Mouse (Mus musculus) gastrocnemius, adult 2 months (tissue): ENCODE data around the gene Atxn1. TPM values are rescaled to one million over a fixed set of nuclear protein-coding genes. Genes with fewer than 3 reads are reported as not detected.
A peak's percentile ranks its signal among the peaks of the same experiment; 100 is the strongest.

Experiments
- DNase-seq: peaks from one replicate; pipeline ENCODE4 v3.0.0; 2022
- H3K27ac ChIP-seq: fragments of 200-600 bp; 2 replicates; pipeline ENCODE4 v1.8.1; 2022; ENCODE audit warnings: mild to moderate bottlenecking
- H3K4me3 ChIP-seq: fragments of 200-600 bp; 2 replicates; pipeline ENCODE4 v1.8.1; 2022; ENCODE audit warnings: mild to moderate bottlenecking, moderate library complexity
- CTCF ChIP-seq: fragments of 200-600 bp; IDR thresholded peaks from 2 replicates; pipeline ENCODE4 v1.8.1; 2022; ENCODE audit warnings: antibody characterized with exemption, mild to moderate bottlenecking, moderate library complexity
- intact Hi-C: fragments of 180-260 bp; cut with DNase I; formaldehyde crosslinking; loops from one replicate; pipeline ENCODE4 v1.15.1; 2025
- total RNA-seq, 2 experiments: library from RNA; stranded (reverse); gene quantifications; 2 replicates each; pipeline ENCODE4 v1.2.3; 2021

Gene Atxn1
- total RNA-seq, 2 experiments from 2014 or later = 40.4 to 56.3 TPM

DNA sequence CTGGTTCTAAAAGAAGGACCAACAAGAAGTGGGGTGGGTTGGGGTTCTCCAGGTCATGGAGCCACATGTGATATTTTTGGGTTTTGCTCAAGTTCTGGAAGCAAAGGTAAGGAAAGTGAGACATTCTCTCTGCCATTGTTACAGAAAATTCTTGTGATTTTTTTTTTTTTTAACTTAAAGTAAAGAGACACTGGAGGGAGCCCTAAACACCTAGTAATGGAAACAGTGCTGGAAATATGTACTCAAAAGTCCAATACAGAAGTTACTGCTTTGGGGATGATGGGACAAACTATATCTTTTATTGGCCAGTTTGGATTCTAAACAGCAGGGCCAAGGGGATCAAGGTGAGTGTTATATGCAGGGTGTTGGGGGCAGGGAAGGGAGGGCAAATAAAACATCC lies 330.9 kb downstream of the Atxn1 start:
- no peak for DNase-seq
- Histone ChIP-seq H3K4me3 (no peak overlapping the region), H3K27ac (no peak overlapping the region)
- no peak for TF ChIP-seq CTCF
- intact Hi-C loops = loop anchor here (5.0 kb wide), 2 partner anchors 343 to 528 kb away; no protein-coding TSS in a partner anchor

GRCm38 (mm10) chr13:45632133-45632532 lies 332.7 kb downstream of the Atxn1 start:
- peak; percentile 76 for TF ChIP-seq CTCF
- no peak for DNase-seq
- Histone ChIP-seq H3K27ac (no peak overlapping the region), H3K4me3 (no peak overlapping the region)
- intact Hi-C loops = loop anchor here (5.0 kb wide), 2 partner anchors 345 to 530 kb away; no protein-coding TSS in a partner anchor

GRCm38 (mm10) chr13:45630518-45631290 lies 334.1 kb downstream of the Atxn1 start:
- Histone ChIP-seq H3K4me3 (no peak overlapping the region), H3K27ac (no peak overlapping the region)
- no peak for DNase-seq
- no peak for TF ChIP-seq CTCF
- intact Hi-C loops = loop anchor here (5.0 kb wide), 2 partner anchors 347 to 532 kb away; no protein-coding TSS in a partner anchor

GRCm38 (mm10) chr13:45629750-45630149 lies 335.1 kb downstream of the Atxn1 start:
- intact Hi-C loops = loop anchor here (5.0 kb wide), 2 partner anchors 348 to 533 kb away; no protein-coding TSS in a partner anchor
- DNase-seq = no peak
- no peak for TF ChIP-seq CTCF
- H3K27ac ChIP-seq = no peak overlapping the region
- H3K4me3 ChIP-seq = no peak overlapping the region

- H3K4me3 ChIP-seq = no peak overlapping the region
- intact Hi-C loops = no loop called here
- TF ChIP-seq CTCF = no peak
- DNase-seq = no peak
- no peak overlapping the region for H3K27ac ChIP-seq
Measured at GRCm38 (mm10) chr13:45628341-45628740, 336.5 kb downstream of the Atxn1 start.

DNA sequence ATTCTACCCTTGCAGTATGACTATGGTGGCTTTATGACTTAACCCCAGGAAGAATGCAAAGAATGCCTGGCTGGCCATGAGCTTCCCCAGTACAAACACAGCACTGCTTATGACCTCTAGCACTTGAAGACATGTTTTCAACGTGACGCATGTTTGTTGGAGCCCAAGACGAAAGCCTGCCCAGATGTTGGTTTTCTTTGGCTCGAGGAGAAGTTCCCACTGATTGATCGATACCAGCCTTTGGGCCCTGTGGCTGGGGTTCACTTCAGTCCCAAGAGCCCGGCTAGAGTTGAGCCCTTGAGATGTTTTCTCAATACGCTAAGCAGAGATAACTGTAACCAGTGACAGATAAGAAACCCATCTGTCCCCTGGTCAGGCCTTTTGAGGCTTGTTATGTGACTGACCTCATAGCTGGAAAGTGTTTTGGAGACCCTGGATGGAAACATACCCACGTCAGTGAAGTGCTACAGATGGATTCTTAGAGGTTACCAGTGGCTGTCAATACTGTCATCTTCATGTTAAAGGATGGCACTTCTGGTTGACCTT lies 337.5 kb downstream of the Atxn1 start:
- no peak for DNase-seq
- Histone ChIP-seq H3K4me3 (no peak overlapping the region), H3K27ac (no peak overlapping the region)
- intact Hi-C loops = no loop called here
- TF ChIP-seq CTCF = no peak

DNA sequence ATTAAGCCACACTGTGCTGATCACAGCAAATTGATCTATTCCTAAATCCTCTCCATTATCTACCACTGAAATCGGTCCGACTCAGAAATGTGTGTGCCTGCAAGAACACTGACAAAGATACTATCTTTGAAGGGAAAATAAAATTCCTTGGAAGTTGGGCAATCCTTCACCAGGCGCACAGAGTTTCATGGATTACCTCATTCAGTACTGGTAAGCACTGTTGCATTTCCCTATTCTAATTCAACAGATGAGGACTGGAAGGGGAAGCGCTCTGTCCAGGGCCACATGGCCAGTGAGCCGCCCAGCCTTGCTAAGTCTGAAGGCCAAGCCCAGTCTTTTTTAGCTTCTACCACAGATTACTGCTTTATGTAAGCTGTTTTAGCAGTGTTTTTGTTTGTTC lies 339.1 kb downstream of the Atxn1 start:
- intact Hi-C loops = no loop called here
- no peak for DNase-seq
- Histone ChIP-seq H3K27ac (no peak overlapping the region), H3K4me3 (no peak overlapping the region)
- TF ChIP-seq CTCF = no peak

DNA sequence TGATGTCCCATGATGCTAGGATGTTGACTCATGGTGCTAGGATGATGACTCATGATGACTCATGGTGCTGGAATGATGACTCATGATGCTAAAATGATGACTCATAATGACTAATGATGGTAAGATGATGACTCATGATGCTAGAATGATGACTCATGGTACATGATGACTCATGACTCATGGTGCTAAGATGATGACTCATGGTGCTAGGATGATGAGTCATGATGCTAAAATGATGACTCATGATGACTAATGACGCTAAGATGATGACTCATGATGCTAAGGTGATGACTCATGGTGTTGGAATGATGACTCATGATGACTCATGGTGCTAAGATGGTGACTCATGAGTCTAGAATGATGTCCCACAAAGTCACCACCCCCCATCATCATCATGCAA lies 341.0 kb downstream of the Atxn1 start:
- H3K27ac ChIP-seq = no peak overlapping the region
- H3K4me3 ChIP-seq = no peak overlapping the region
- DNase-seq = no peak
- intact Hi-C loops = no loop called here
- no peak for TF ChIP-seq CTCF

DNA sequence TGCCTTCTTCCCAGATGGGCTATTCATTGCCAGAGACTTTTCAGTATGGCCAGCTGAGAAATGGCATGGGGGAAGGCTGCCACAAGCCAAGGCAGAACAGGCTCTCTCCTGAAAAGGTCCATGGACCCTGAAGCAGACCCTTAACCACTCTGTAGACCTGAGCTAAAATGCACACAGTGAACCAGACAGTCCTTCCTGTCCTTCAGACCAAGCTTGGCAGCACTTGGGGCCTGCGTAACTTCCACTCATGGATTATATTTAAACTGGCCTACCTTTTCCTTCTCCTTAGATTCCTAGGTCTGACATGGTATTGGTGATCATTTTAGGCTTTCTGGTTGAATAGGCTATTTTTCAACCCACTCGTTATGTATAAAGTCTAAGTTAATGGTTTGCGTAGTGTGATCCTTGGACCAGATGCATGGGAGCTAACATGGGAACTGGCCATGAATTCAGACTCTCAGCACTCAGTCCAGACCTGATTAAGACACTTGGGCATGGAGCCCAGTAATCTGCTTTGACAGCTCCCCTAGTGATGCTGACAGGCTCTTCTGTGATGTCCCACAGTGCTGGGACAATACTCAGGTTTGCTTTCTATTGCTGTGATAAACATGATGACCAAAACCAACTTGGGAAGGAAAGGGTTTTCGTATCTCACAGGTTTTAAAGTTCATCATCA lies 341.8 kb downstream of the Atxn1 start:
- no peak for DNase-seq
- intact Hi-C loops = no loop called here
- Histone ChIP-seq H3K27ac (0 out of 2 replicates have a peak overlapping the region, but pooled peaks have one; percentile 9), H3K4me3 (no peak overlapping the region)
- TF ChIP-seq CTCF = no peak

DNA sequence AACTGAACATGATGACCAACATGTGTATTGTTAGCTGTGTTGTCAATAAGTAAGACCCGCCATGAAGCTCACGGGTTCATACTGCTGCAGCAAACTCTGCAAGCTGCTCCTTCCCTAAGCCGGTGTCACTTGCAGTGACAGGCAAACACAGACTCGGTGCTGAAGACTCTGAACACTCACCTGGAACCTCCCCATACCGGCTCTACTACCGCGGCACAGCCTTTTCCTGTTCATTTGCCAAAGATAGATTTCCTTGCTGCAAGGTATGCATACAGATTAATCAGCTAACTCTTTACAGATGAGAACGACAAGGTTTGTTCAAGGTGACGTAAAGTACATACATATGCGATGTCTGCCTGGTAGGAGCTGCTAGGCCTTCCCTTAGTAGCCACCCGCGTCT lies 344.1 kb downstream of the Atxn1 start:
- intact Hi-C loops = no loop called here
- Histone ChIP-seq H3K27ac (no peak overlapping the region), H3K4me3 (no peak overlapping the region)
- TF ChIP-seq CTCF = no peak
- no peak for DNase-seq

DNA sequence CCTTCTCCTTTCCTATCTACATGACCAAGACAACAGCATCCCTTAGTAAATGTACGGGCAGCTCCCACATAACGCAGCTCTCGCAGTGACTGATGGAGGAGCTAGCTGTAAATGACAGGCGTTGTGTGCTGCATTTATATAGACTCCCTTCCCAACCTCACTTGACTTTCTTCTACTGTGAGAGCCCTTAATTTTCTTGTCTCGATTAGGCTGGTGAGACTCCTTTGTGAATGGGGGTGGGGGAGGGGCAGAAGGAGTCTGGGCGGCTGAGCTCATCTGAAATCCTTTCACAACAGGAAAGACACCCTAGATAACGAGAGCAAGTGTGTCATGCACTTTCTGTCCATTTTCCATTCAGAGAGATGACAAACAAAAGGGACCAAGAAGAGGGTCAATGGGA lies 344.5 kb downstream of the Atxn1 start:
- no peak overlapping the region for H3K27ac ChIP-seq
- DNase-seq = no peak
- intact Hi-C loops = no loop called here
- no peak overlapping the region for H3K4me3 ChIP-seq
- TF ChIP-seq CTCF = no peak

- intact Hi-C loops = no loop called here
- no peak for DNase-seq
- Histone ChIP-seq H3K4me3 (no peak overlapping the region), H3K27ac (no peak overlapping the region)
- no peak for TF ChIP-seq CTCF
Measured at GRCm38 (mm10) chr13:45617988-45618387, 346.8 kb downstream of the Atxn1 start.

- Histone ChIP-seq H3K4me3 (no peak overlapping the region), H3K27ac (no peak overlapping the region)
- intact Hi-C loops = no loop called here
- TF ChIP-seq CTCF = no peak
- DNase-seq = no peak
Measured at GRCm38 (mm10) chr13:45614762-45615161, 350.0 kb downstream of the Atxn1 start.
